Mouse (Mus musculus) lung, embryonic 14.5 days (tissue): ENCODE measurements at regions not wholly inside any gene's neighbourhood (a gene's known extent, or its start where the extent isn't known, plus 50 kb on each side); places are given as distances from the start of the nearest gene placed in this dataset.

Experiments
- ATAC-seq: fragments of 200-750 bp; cut with Nextera tagmentation; 2 replicates; pipeline ENCODE4 v1.8.0; 2017; ENCODE audit warnings: mild to moderate bottlenecking, moderate TSS enrichment, moderate library complexity; ENCODE audit not compliant: insufficient read depth
- DNase-seq: peaks from one replicate; pipeline ENCODE4 v3.0.0-alpha.2; 2015
- H3K27ac ChIP-seq: fragments of 300-500 bp; sonication (generic); 2 replicates; pipeline ENCODE4 v1.5.1; 2014; ENCODE audit warnings: low read depth, mild to moderate bottlenecking, moderate library complexity
- H3K27me3 ChIP-seq: fragments of 300-500 bp; sonication (generic); 2 replicates; pipeline ENCODE4 v1.6.1; 2014; ENCODE audit warnings: low read length, control low read depth; ENCODE audit not compliant: insufficient read depth
- H3K36me3 ChIP-seq: fragments of 300-500 bp; sonication (generic); 2 replicates; pipeline ENCODE4 v1.6.1; 2014; ENCODE audit warnings: control low read depth; ENCODE audit not compliant: insufficient read depth
- H3K4me1 ChIP-seq: fragments of 300-500 bp; sonication (generic); 2 replicates; pipeline ENCODE4 v1.6.1; 2014; ENCODE audit warnings: antibody characterized with exemption, control low read depth; ENCODE audit not compliant: insufficient read depth
- H3K4me2 ChIP-seq: fragments of 300-500 bp; sonication (generic); 2 replicates; pipeline ENCODE4 v1.6.1; 2014; ENCODE audit warnings: mild to moderate bottlenecking
- H3K4me3 ChIP-seq: fragments of 300-500 bp; sonication (generic); 2 replicates; pipeline ENCODE4 v1.5.1; 2014; ENCODE audit warnings: low read depth, low read length
- H3K9ac ChIP-seq: fragments of 300-500 bp; sonication (generic); 2 replicates; pipeline ENCODE4 v1.6.1; 2014
- H3K9me3 ChIP-seq: fragments of 300-500 bp; sonication (generic); 2 replicates; pipeline ENCODE4 v1.6.1; 2016; ENCODE audit warnings: low read depth, low read length, control low read depth
- CTCF ChIP-seq: IDR thresholded peaks from 2 replicates; pipeline ENCODE4 v1.5.1; 2016; ENCODE audit warnings: antibody characterized with exemption, low read depth
- WGBS: fragments of 180-500 bp; shearing (Covaris S2); extraction: QIAGEN DNeasy Blood & Tissue Kit; methylation state at CpG from one replicate; pipeline ENCODE4 v1.1.7; 2014; 5-methylcytosine and 5-hydroxymethylcytosine counted together

- WGBS = 66% methylated on average over 1 of the region's 1 CpGs
- Histone ChIP-seq H3K4me1 (no peaks in the 10 kb centered on the region), H3K9ac (no peak overlapping the region), H3K27ac (no peak overlapping the region), H3K36me3 (no peaks in the 10 kb centered on the region), H3K4me3 (no peak overlapping the region), H3K4me2 (no peak overlapping the region), H3K9me3 (no peaks in the 10 kb centered on the region), H3K27me3 (no peaks in the 10 kb centered on the region)
- ATAC-seq = no peak
- DNase-seq = no peak
- TF ChIP-seq CTCF = no peak
Measured at GRCm38 (mm10) chr12:14204491-14204890, 52.6 kb upstream of the Fam84a start.
